Mouse (Mus musculus): ENCODE results near the gene Klhl7. TPM values are rescaled to one million over a fixed set of nuclear protein-coding genes. Genes with fewer than 3 reads are reported as not detected.
"Not testable (repeated sequence)": the region's sequence is repeated elsewhere in the genome, so short reads cannot be mapped to it uniquely, and the experiment has no call there.

The Klhl7 gene
- total RNA-seq, 2 experiments from 2014 or later = 89.5 to 98.3 TPM

DNA sequence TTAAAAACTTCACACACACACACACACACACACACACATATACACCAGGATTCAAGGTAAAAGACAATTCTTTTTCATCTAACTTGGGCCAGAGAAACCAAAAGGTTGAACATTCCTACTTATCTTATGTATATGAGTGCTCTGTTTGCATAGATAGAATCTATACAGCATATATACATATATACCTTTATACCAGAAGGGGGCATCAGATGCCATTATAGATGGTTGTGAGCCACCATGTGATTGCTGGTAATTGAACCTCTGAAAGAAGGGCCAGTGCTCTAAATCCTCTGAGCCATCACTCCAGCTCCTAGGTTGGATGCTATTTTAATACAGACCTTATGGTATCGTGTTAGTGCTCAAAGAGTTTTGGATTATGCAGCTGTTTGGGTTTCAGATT is 12.0 kb upstream of the Klhl7 start:
- intact Hi-C loops (cut with DNase I) = no loop called here
- no peak for DNase-seq (ENCODE audit: low spot score in 2 of 2)

DNA sequence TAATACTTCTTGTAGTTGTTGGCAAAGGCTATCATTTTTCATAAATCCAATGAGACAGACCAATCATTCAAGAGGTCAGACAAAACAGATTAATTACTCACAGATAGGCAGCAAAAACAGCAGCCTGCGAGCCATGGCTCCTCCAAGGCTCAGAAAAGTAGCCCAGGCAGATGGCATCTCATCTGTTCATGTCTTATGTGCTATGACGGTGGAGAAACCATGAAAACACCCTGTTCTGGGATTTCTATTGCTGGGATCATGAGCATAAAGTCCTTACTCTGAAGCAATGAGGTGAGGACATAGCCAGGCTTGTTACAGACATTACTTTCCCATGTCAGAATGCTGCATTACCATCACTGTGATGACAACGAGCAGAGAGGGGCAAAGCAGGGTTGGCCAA is 7.9 kb upstream of the Klhl7 start:
- DNase-seq (ENCODE audit: low spot score in 2 of 2) = no peak
- intact Hi-C loops (cut with DNase I) = no loop called here

DNA sequence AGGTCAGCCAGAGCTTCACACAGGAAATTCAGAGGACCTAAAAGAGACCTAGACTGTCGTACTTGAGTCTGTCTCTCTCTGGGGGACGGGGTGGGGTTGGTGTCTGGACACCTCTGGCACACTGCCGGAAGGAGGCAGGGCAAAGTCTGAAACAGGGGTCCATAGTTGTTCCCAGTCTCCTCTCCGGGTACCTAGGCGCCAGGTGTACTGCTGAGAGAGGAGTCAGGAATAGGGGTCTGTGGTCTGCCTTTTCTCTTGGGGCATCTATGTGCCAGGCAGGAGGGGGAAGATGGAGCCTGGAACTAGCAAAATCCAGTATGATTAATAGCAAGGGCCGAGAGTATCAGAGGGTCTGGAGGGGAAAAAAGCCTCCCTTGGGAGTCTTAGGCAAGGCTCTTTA is 5.0 kb upstream of the Klhl7 start:
- intact Hi-C loops (cut with DNase I) = no loop called here
- DNase-seq (ENCODE audit: low spot score in 2 of 2) = no peak

DNA sequence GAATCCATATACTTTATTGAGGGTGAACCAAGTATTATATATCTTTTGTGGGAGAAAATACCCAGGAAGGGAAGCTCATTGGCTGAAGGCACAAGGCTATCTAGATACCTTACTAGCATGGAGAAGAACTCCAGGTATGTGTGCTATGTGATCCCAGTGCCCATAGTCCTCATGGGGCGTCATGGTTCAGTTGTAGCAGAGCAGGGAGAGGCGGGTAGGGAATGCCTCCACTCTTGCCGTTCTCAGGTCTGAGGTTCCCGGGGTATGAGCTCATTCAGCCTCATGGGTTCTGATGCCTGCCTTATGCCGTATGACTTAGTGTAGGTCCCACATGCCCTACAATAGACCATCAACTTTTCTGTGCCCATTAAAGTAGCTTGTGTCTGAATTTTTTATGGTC is 4.5 kb upstream of the Klhl7 start:
- no peak for DNase-seq (ENCODE audit: low spot score in 2 of 2)
- intact Hi-C loops (cut with DNase I) = no loop called here

DNA sequence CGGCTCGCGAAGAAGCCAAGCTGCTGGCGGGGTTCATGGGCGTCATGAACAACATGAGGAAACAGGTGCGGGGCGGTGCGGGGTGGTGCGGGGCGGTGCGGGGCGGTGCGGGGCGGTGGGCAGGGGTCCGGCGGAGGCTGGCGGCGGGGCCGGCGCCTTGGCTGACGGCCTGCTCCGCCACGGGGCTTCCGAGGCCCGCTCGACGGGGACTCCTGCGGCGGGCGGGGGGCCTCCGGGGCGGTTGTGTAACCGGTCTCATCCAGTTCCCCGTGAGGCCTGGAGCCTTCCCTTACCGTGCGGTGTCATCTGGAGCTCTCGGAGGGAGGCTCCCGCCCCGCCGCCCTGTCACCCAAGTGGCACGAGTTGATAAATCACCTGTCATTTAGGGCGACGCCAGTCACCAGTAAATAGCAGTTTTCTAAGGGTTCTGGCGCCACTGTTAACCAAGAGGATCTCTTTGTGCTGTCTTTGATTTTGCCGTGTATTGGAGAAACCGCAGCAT is 456 bp downstream of the Klhl7 start:
- intact Hi-C loops (cut with DNase I) = loop anchor here (1.0 to 2.0 kb wide), 2 partner anchors 63 to 250 kb away; partner anchors contain the start of gene Nupl2
- peak; percentile 61 to 63 for DNase-seq (ENCODE audit: low spot score in 2 of 2)

- intact Hi-C loops (cut with DNase I) = loop anchor here (2.0 kb wide), 1 partner anchor 251 kb away; no protein-coding TSS in a partner anchor
These were observed 1.2 kb downstream of the Klhl7 start for GRCm38 (mm10) chr5:24101446-24102140.

GRCm38 (mm10) chr5:24103235-24103634 is 2.8 kb downstream of the Klhl7 start:
- DNase-seq (ENCODE audit: low spot score in 2 of 2); intact Hi-C loops (cut with DNase I): not testable (repeated sequence)

More at GRCm38 (mm10) chr5:24101446-24102140, 1.2 kb downstream of the Klhl7 start:
- DNase-seq (ENCODE audit: low spot score in 2 of 2) = peak; percentile 51 to 63

DNA sequence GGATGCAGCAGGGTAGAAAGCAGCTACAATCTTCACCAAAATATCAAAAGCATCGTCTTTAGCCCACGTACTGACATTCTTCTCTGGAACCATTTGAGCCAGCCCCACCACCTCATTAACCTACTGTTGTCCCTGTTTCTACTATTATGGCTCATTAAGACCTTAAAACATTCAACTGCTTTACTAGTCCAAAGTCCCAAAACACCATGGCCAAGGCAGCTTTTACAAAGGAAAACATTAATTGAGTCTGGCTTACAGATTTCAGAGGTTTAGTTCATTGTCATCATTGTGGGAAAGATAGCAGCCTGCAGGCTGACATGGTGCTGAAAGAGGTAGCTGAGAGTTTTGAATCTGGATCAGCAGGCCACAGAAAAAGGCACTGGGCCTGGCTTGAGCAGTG is 3.4 kb downstream of the Klhl7 start:
- intact Hi-C loops (cut with DNase I) = no loop called here
- DNase-seq (ENCODE audit: low spot score in 2 of 2) = peak in 1 of 2 experiments; percentile 9

DNA sequence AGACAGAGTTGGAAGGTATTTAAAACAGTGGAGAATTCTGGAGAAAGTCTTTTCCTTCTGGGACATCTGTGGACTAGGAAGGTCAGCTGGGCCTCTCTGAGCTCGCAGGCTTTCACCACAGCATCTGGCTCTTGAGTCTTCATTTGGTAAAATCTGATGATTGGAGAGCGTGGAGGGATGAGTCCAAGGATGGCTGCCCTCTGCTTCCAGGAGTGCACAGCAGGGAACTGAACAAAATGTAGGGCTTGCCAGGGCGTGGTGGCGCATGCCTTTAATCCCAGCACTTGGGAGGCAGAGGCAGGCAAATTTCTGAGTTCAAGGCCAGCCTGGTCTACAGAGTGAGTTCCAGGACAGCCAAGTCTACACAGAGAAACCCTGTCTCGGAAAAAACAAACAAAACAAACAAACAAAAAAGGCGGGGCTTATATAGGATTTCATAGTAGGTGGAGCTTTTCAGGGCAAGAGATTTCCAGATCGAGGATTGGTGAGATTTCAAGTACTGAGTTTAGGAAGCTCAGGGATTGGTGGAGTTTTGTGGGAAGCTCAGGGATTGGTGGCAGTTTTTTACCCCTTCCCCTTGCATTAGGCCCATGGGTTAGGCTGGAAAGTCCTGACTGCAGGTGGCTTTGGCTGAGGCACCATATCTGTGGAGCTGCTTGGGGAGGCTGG is 6.8 kb downstream of the Klhl7 start:
- intact Hi-C loops (cut with DNase I) = no loop called here
- DNase-seq (ENCODE audit: low spot score in 2 of 2) = no peak

DNA sequence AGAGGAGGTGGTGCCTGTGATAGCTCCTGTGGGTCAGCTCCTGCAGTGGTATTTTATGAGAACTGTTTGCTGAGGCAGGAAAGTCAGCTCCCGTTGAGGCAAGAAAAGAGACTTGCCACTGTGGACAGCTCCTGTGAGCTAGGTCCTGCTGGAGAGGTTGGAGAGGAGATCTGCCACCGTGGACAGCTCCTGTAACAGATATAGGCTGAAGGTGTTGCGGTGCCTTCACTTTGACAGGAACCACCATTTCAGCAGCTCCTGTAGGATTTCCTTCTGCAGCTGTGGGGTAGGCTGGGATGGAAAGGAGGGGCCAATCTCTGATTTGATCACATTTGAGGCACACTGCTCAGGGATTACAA is 7.3 kb downstream of the Klhl7 start:
- no peak for DNase-seq (ENCODE audit: low spot score in 2 of 2)
- intact Hi-C loops (cut with DNase I) = no loop called here

DNA sequence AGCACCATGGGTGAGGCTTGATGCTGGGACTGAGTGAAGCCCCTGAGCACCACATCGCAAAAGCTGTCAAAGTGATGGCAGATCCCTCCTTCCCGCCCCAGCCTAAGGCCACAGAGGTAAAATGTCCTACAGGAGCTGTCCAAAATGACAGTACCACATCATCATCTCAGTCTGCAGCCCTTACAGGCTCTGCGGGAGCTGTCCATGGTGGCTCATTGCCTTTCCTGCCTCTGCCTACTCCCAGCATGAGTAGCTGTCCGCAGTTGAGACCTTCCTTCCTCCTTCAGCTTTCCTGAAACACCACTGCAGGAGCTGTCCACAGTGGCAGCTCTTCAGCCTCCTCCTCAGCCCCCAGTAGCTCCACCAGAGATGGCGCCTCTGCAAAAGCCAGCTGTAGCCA is 9.7 kb downstream of the Klhl7 start:
- DNase-seq (ENCODE audit: low spot score in 2 of 2) = no peak
- intact Hi-C loops (cut with DNase I) = no loop called here

- DNase-seq (ENCODE audit: low spot score in 2 of 2) = peak in 1 of 2 experiments; percentile 16
- intact Hi-C loops (cut with DNase I) = no loop called here
These were observed 11.9 kb downstream of the Klhl7 start for GRCm38 (mm10) chr5:24112116-24112903.

DNA sequence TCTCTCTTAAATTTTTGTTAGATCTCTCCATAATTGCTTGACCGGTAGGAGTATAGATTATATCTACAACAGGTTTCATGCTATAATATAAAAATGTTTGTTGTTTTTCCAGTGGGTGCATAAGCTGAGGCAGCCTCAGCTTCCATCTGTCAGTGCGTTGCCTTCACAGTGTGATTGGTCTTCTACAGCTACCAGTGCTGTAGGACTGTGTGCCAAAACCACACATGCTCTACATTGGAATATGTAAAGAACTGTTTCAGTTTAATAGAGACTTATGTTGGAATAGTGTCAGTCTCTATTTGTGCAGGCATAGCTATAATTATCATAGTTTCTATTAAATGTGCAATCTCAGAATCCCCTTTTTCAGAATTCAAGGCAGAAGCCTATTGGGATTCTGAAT is 21.8 kb downstream of the Klhl7 start:
- intact Hi-C loops (cut with DNase I) = no loop called here
- DNase-seq (ENCODE audit: low spot score in 2 of 2) = no peak

GRCm38 (mm10) chr5:24124175-24124574 is 23.8 kb downstream of the Klhl7 start:
- intact Hi-C loops (cut with DNase I) = no loop called here

DNA sequence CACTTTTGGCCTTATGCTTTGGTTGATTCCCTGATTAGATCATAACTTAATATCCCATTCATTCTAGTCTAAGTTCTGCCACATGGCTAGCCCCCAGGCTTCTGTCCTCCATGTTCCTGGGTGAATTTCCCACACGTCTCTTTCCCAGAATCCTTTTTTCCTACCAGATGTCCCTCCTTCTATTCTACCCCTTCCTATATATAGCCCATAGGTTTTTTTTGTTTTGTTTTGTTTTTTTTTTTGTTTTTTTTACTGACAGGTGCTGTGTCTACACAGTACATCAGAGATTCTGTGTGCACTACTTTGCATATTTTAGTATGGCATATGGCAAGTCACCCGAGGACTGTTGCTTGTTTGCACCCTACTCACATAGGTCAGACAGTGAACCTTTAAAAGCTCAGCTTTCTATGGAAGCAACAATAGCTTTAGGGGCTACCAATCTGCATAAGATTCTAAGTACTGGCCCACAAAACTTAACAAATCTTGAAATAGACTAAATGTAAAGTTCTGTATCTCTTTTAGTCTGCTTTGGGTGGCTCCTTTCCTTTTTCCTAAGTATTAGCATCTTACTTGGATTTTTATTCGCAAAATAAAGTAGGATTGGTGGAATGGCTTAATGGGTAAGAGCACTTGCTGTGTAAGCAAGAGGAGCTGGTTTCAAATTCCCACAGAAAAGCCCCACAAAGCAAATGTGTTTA is 24.3 kb downstream of the Klhl7 start:
- intact Hi-C loops (cut with DNase I) = no loop called here
- DNase-seq (ENCODE audit: low spot score in 2 of 2) = no peak

More at GRCm38 (mm10) chr5:24124175-24124574, 23.8 kb downstream of the Klhl7 start:
- DNase-seq (ENCODE audit: low spot score in 2 of 2) = no peak

DNA sequence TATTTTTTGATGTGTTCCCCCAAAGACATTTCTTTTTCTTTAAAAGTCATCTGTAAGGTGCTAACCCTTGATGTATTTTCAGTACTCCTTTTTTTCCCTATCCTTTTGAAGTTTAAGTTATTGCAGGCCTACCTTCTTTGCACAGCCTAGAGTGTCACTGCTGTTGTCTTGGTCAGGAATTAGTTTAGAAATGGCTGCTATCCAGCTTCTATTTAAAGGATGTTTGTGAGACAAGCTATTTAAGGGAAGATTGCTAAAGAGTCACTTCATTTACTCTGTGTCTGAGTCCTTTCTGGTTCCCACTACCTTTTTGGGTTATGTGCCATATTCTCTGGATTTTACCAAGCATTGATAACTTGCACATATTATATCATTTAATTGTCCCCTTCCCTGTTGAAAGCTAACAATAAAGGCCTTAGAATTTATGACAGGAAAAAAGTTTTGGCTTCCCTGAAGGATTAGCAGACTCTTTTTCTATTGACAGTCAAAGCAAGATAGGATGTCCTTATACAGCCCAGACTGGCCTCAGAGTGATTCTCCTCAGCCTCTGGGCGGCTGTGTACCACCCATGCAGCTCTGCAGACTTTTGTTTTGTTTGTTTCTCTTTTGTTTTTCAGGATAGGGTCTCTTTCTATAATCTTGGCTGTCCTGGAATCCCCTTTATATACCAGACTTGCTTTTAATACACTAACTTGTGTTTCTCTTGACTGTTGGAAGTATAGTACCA is 25.7 kb downstream of the Klhl7 start:
- no peak for DNase-seq (ENCODE audit: low spot score in 2 of 2)
- intact Hi-C loops (cut with DNase I) = no loop called here

DNA sequence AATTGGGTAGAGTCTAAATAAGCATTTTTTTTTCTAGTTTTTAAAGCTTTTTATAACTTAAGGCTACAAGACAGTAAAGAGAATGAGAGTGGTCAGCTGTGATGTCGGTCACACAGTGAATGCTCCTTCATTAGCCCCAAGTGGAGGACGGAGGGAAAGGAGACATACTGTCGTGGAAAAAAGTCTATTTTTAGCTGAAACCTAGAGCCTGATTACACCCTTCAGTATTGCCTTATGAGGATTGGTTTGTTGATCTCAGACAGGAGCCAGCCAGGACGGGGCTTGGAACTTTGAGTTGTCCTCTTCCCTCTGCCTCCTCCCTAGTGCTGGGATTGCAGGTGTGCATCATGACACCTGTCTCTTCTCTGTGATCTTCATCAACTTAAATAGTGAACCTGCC is 26.6 kb downstream of the Klhl7 start:
- intact Hi-C loops (cut with DNase I) = no loop called here
- no peak for DNase-seq (ENCODE audit: low spot score in 2 of 2)

DNA sequence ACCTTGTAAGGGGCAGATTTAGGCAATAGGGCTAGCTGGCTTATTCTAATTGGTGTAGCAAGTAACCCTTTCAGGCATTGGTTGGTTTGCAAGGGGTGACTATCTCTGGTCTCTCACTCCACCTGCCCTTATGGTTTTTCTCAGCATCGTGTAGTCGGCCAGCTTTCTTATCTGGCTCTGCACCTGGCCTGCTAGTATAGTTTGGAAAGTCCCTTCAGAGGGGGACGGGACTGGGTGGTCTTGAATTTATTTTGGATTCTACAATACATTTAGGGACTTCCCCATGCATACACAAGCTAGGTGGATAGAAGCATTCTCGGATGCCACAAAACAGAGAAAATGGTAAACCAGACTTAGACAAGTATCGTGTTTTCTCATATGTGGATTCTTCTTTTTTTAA is 46.6 kb downstream of the Klhl7 start:
- DNase-seq (ENCODE audit: low spot score in 2 of 2) = no peak
- intact Hi-C loops (cut with DNase I) = no loop called here

- no peak for DNase-seq (ENCODE audit: low spot score in 2 of 2)
- intact Hi-C loops (cut with DNase I) = no loop called here
These were observed 51.8 kb downstream of the Klhl7 start for GRCm38 (mm10) chr5:24152199-24152598.

All from left cerebral cortex, postnatal 25 days (tissue).